Mouse (Mus musculus): ENCODE measurements around the gene Gcsam.

GRCm38 (mm10) chr16:45641301-45641700 lies 31.1 kb downstream of the Gcsam start:
- TF ChIP-seq CTCF (IDR thresholded peaks at IDR 0.05): no peak
- no peak for TF ChIP-seq EP300 (IDR thresholded peaks at IDR 0.05; ENCODE audit: insufficient read depth, low read depth, low read length)
- TF ChIP-seq POLR2A (IDR thresholded peaks at IDR 0.05; ENCODE audit: insufficient read depth, low read depth, low read length): no peak
